Mouse (Mus musculus) ES-E14 (cell line): Measurements from ENCODE around the gene Cela3a.

Source experiments
- CHD2 ChIP-seq: IDR thresholded peaks from 2 replicates; pipeline ENCODE4 v1.6.1; 2014; ENCODE audit warnings: mild to moderate bottlenecking, low read depth, low read length, inconsistent platforms
- HCFC1 ChIP-seq: IDR thresholded peaks from 2 replicates; pipeline ENCODE4 v1.6.1; 2012; ENCODE audit warnings: low read length, inconsistent platforms, borderline replicate concordance; ENCODE audit not compliant: insufficient read depth
- ZC3H11A ChIP-seq: IDR thresholded peaks from 2 replicates; pipeline ENCODE4 v1.6.1; 2012; ENCODE audit warnings: low read depth, mild to moderate bottlenecking, inconsistent platforms, low read length, borderline replicate concordance

- TF ChIP-seq CHD2 (no peak), ZC3H11A (no peak), HCFC1 (no peak)
These were observed 39.4 kb downstream of the Cela3a start for GRCm38 (mm10) chr4:137369954-137370750.
